Mouse (Mus musculus) spleen, adult 10 weeks (tissue): ENCODE data around the gene Ptgr2. TPM values are rescaled to one million over a fixed set of nuclear protein-coding genes. Genes with fewer than 3 reads are reported as not detected.

ENCODE experiments used
- polyA plus RNA-seq: library from polyadenylated mRNA; stranded (reverse); fragments of 350-450 nt; fragmentation: Illumina TruSeq; extraction: RNeasy Lipid Tissue Mini Kit (QIAGEN cat#74804); gene quantifications from one replicate; pipeline ENCODE4 v1.2.3, GENCODE M21; 2015; ENCODE audit warnings: low replicate concordance; ENCODE audit not compliant: insufficient read depth

Ptgr2 gene
- polyA plus RNA-seq: 42.3 TPM

GRCm38 (mm10) chr12:84284885-84285592 lies at the start of gene Ptgr2:
TSS of gene Ptgr2 (plus strand) at chr12:84285232.

GRCm38 (mm10) chr12:84316721-84317621 lies 31.9 kb downstream of the Ptgr2 start, which contains the start of gene Zfp410:
TSS of gene Zfp410 (plus strand) at chr12:84316852.

GRCm38 (mm10) chr12:84361555-84362489 lies 76.8 kb downstream of the Ptgr2 start, which contains the start of the genes Coq6 and Fam161b:
TSS of gene Coq6 (plus strand) at chr12:84361657.
TSS of gene Fam161b (minus strand) at chr12:84361833.

Other genes starting within 250 kb of the Ptgr2 start
- gene Acot4, start 246.9 kb upstream of the Ptgr2 start, polyA plus RNA-seq: 0.36 TPM
- not detected for gene Gm49366, start 246.3 kb upstream of the Ptgr2 start, polyA plus RNA-seq
- not detected for gene Acot3, start 233.1 kb upstream of the Ptgr2 start, polyA plus RNA-seq
- not detected for gene Acot5, start 215.9 kb upstream of the Ptgr2 start, polyA plus RNA-seq
- 1.7 TPM for gene Acot6, start 184.6 kb upstream of the Ptgr2 start, polyA plus RNA-seq
- 3.0 TPM for gene Dnal1, start 170.9 kb upstream of the Ptgr2 start, polyA plus RNA-seq
- gene Pnma1, start 136.7 kb upstream of the Ptgr2 start, polyA plus RNA-seq: 0.25 TPM
- 32.6 TPM for gene Elmsan1, start 66.4 kb upstream of the Ptgr2 start, polyA plus RNA-seq
- gene Zfp410, start 31.6 kb downstream of the Ptgr2 start, polyA plus RNA-seq: 50.4 TPM
- gene Coq6, start 76.4 kb downstream of the Ptgr2 start, polyA plus RNA-seq: 13.8 TPM
- gene Fam161b, start 76.6 kb downstream of the Ptgr2 start, polyA plus RNA-seq: 1.6 TPM
- 43.1 TPM for gene Entpd5, start 123.8 kb downstream of the Ptgr2 start, polyA plus RNA-seq
- gene Bbof1, start 123.8 kb downstream of the Ptgr2 start, polyA plus RNA-seq: 1.6 TPM
- gene Rnf113a2, start 132.0 kb downstream of the Ptgr2 start, polyA plus RNA-seq: 22.5 TPM
- gene Aldh6a1, start 165.8 kb downstream of the Ptgr2 start, polyA plus RNA-seq: 20.8 TPM
- gene Lin52, start 166.2 kb downstream of the Ptgr2 start, polyA plus RNA-seq: 17.9 TPM